Mouse (Mus musculus) layer of hippocampus, postnatal 10 days (tissue): ENCODE measurements around the gene Ush2a. TPM values are rescaled to one million over a fixed set of nuclear protein-coding genes. Genes with fewer than 3 reads are reported as not detected.

Experiments used
- DNase-seq, 2 experiments: peaks; one replicate each; pipeline ENCODE4 v3.0.0; 2021; ENCODE audit warnings: low spot score in 2 of 2
- total RNA-seq, 2 experiments: library from RNA; stranded (reverse); gene quantifications; 2 replicates each; pipeline ENCODE4 v1.2.3; 2021

Gene Ush2a
- total RNA-seq, 2 experiments from 2014 or later = 0.20 to 0.46 TPM

DNA sequence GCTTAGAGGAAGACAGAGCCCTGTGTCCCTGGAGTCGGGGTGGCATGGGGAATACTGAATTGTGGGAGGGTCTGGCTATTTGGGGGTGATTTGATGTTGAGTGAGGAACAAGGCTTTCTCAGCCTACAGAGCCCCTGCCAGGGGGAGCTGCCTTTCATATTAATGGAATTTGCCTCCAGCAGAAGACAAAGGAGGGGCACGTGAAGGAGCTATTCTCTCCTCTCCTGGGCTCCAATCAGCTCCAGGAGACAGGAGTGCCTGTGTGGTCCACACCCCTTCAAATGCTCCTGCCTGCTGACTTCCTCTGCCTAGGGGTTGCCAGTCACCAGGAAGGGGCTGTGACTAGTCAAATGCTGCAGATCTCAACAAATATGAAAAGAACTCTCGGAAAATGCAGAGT lies 398.5 kb downstream of the Ush2a start:
- DNase-seq = no peak

DNA sequence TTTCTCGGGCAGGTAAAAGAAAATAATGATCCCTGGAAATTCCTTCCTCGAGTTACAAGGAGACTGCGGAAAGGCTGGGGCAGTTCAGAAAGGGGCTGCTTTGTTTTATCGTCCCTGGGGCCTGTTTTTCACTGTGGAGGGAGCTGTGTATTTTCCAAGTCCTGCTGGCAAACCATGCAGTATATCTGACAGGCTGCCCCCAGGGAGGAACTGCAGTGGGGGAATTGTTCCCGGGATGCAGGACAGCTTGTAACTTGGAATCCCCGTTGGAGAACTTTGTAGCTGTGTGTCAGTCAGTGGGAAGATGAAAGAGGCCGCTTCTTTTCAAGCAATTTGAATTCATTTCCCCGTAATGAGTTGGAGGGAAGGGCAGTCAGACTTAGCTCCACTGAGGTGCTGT lies 399.1 kb downstream of the Ush2a start:
- peak in 1 of 2 experiments; percentile 17 for DNase-seq

DNA sequence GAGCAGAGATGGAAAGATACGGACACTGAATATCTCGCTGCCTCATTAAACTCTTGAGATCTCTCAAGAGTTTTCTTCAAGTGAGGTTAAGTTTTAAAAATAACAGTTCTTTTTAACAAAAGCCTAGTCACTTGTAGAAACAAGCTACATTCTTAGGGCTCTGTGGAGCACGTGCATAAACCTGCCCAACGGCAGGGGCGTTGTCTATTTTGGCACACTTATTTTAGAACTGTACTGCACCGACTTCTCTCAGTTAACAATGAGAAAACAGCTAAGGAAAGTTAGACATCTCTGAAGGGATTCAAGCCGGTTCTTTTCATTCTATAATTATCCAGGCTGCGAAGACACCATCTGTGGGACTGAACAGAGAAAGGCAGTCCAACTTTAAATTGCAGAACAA lies 405.6 kb downstream of the Ush2a start:
- DNase-seq = no peak

DNA sequence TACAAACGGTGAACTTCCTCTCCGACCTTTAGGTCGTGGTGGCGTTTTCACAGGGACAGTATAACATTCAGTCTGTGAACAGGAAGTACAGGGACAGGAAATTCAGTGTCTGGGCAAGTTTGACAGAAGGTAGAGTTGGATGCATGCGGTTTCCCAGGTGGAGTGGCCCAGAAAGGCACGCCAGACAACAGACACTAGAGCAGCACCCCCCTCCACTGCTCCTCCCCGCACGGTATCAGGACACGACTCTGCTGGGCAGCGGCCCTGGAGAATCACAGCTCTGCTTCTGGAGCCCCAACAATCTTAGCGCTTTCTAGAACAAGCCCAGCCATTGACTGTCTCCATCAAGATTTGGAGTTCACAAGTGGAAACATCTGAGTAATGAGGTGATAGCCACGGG lies 406.7 kb downstream of the Ush2a start:
- DNase-seq = no peak

DNA sequence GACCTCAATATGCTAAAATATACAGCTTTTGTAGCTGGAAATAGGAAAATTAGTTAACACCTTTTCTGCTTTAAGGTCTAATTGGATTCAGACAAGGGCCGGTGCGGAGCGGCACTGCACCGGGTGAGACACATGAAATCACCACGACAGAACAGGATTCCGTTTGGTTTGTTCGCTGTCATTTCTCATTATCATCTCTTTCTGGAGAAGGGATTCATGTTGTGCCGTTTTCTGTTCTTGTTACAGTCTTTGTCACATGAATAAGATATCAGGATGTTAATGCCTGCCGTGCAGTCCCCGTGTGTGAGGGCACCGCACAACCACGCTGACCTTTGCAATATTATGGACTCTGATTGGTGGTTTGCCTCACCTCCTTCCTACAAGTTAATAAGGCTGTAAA lies 411.0 kb downstream of the Ush2a start:
- DNase-seq = no peak

DNA sequence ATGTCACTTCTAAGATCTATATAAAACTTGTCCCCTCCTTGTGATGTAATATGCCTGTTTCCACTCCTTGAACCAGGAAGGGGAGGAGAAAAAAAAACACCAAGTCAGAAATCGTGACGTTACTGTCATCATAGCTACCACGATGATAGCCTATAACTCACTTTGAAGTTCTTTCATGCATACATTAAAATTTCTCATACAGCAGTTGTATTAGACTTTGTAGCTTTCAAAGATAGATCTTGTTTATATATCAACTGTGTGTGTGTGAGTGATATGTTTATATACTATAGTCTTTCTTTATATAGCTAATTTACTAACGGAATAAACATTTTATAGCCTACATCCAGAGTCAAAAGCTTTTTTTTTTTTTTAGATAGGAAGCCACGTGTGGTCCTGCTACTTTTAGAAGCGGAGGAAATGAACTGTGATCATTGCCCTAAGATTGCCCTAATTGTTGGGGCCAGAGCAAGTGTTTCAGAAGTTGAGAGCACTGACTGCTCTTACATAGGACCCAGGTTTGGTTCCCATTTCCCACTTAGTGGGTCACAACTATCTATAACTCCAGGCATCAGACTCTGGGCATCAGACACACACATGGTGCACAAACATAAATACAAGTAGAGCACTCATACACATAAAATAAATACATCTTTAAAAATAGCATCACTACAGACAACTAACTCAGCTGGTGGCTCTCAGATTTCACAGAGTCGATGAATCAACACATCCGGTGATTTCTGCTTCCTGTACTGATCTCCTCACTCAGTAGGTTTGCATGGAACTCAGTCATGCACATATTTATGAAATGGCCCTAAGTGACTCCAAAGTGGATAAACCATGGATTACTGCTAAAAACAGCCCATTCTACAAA lies 413.1 kb downstream of the Ush2a start:
- DNase-seq = no peak

DNA sequence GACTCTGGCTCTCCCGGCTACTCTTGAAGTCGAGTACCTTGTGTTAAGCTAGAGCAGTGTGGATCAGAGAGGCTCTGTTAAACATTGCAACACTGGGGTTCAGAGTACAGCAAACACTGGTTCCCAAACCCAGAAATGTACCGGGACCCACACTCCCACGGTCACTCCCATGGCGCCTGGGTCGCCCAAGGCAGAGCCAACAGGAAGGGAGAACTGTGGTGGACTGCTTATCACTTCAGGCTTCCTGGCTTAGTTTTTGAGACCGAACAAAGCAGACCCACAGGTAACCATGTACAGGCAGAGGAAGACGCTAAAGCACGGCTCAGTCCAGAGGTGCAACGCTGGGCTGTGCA lies 413.7 kb downstream of the Ush2a start:
- no peak for DNase-seq

DNA sequence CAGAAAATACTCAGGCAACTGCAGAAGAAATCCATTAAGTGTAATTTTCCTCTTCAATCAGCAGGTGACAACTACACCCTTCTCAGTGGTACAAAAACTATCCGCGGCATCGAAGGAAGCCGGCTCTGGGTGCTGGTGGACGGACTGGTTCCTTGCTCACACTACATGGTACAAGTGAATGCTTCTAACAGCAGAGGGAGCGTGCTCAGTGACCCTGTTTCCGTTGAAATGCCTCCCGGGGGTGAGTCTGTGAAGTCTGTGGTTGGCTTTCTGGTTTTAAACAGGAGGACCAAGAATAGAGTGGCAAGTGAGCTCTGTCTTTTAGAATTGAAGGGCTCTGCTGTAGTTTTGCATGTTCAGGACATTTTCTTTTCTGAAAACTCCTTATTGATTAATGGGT lies 416.4 kb downstream of the Ush2a start:
- no peak for DNase-seq

DNA sequence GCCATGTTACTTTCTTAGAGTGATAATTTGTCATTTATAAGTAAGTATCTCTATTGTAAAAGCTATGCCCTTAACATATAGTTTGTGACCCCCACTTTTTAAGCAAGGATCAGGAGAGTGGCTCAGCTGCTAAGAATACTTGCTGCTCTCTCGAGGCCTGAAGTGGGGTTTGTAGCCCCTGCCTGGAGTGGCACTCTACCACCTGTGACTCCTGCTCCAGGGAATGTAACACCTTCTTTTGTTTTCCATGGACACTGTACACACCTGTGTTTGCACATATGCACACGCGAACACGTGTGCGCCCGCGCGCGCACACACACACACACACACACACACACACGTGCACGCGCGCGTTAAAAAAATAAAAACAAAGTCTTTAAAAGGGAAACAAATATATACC lies 424.5 kb downstream of the Ush2a start:
- DNase-seq = no peak

DNA sequence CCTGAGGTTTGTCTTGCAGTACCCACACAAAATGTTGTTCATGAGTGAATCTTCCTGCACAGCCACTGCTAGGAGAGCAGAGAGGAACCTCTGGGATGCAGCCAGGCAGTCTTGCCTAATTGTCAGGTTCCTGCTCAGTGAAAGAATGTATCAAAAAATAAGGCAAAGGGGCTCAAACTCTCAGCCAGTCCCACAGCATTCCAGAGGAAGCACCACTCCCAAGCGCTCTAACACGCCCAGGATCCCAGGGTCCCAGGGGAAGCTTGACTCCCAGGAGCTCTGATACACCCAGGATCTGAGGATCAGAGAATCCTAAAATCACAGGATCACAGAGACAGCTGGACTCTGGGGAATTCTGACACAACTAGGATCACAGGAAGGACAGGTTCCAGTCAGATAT lies 434.5 kb downstream of the Ush2a start:
- DNase-seq = no peak

DNA sequence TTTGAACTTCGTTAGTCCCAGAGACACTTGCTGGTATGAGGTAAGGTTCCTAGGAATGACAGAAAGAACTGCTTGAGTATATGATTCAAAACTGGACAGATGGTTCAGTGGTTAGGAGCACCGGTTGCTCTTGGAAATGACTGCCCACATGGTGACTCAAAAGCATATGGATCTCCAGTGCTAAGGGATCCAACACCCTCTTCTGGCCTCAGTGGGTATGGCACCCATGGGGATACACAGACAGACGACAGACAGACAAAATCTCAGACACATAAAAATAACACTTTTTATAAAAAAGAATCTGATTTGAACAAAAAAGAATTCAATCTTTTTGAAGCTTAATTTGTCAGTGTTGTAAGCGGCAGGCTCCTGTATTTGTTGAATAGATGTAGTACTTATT lies 446.4 kb downstream of the Ush2a start:
- DNase-seq = no peak

DNA sequence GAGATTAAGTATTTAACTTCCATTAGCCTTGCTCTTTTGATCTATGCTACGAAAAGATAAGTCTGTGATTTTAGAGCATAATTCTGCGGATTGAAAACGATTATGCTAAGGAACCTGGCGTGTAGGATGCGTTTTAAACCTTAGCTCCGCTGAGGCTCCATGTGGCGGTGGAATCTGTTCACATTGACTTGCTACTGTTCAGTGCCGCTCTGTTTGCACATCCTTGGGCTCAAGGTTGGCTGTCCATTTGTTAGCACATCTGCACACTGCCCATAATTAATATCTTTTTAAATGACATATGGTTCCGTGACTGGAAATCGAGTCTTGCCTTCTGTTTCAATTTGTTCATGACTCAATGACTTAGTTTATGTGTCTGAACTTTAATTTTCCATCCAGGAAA lies 446.9 kb downstream of the Ush2a start:
- no peak for DNase-seq

DNA sequence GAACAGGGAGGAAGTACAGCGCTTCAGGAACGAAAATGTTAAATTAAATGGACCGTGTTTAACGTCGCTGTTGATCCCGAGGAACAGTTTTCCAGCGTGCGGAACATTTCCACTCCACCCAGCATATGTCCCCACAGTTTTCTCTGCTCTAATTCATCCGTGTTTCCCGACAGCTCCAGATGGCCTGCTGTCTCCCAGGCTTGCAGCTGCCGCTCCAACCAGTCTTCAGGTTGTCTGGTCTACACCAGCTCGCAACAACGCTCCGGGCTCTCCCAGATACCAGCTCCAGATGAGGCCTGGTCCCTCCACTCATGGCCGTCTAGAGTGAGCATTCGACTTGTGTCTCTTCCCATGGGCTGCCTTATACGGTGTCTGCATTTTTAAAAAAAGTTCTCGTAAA lies 452.3 kb downstream of the Ush2a start:
- DNase-seq = no peak

DNA sequence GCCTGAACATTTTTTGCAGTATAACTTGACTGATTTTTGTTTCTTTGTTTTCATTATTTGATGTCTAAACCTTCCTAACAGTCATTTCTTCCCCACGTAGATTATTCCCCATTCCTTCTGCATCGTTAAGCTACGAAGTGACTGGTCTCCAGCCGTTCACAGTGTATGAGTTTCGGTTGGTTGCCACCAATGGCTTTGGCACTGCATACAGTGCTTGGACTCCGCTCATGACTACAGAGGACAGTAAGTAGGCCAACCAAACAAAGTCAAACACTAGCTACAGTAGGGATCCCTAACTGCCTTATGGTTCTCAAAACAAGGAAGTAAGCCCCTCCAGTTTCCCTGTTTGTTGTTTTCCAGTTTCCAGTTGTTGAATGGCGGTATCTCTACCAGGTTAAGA lies 453.1 kb downstream of the Ush2a start:
- DNase-seq = no peak

DNA sequence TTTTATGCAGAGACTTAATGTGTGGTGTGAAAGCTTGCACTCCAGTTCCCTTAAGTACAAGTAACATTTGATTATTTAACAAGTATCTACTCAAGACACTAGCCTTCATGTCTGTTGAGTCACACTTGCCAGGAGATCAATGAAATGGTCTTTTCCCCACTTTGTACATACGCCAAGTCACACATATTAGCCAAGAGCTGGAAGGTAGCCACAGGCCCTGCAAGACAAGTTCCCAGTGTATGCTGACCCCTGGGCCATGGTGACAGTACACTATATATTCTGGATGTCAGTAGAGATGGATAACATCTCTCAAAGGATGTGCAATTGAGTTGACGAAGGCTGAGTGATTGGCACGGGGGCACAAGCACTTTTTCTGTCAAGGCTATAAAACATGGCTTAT lies 455.1 kb downstream of the Ush2a start:
- DNase-seq = no peak

DNA sequence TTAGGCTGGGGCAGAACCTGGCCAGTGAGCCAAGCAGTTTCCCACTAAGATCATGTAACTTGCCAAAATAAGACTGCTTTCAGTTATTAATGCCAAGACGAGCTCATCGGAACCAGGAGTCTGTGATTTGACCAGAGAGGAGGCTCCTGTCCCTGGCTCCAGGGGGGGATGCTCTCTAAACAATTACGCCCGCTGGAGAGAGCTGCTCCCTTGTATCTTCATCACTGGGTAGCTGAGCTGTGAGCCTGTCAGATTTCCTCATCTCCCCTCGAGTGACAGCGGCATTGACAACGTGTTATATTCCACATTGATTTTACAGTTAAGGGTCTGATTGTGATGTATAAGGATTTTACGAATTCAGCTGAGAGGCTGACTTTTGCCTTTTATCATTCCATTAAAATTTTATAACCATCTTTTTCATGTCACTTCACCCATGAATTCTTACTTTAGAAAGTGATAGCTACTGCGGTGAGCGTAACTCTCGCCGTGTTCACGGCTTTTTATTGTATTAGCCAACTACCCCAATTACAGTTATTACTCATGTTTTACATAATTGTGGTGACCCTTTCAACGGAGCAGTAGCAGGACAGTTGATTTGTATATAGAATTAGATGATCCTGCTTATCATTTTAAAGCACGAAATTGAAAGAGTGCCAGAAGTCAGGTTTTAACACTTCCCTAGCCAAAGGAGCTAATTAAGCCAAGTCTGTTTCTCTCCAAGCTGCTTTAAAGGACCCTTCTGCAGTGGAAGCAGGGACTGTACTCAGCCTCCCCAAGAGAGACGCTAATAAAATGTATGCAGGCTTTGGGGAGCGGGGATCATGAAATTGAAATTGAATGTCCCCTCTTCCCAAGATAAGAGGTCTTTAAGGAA lies 463.5 kb downstream of the Ush2a start:
- no peak for DNase-seq

DNA sequence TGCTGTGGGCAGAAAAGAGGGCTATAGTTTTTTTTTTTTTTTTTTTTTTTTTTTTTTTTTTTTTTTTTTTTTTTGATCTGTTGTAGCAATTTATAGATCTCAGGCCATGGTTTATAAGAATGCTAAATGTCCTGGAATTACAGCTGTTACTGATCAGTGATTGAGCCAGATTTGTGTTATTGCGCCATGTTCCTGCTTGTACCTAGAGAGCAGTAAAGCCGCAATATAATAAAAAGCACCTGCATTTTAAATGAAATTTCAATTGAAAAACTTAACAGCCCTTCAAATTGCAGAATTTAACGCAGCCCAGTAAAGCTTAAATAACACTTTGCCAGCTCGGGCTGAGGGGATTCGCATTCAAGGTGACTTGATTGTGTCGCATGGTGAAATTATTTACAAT lies 465.1 kb downstream of the Ush2a start:
- no peak for DNase-seq

DNA sequence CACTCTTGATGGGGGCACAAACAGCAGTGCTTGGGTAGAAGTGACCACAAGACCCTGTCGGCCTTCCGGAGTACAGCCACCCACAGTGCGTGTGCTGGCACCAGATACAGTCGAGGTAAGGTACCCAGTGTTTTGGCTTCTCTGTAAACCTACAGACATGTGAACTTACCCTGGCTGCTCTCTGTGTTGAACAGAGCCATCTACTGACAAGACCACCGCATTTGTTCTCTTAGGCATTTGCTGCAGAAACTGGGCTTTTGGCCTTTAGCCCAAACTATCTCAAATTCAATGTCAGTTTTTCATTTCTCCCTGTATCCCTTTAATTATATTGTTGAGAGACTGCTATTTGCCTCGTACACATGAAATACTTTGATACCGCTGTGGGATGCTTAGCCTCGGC lies 466.8 kb downstream of the Ush2a start:
- no peak for DNase-seq

DNA sequence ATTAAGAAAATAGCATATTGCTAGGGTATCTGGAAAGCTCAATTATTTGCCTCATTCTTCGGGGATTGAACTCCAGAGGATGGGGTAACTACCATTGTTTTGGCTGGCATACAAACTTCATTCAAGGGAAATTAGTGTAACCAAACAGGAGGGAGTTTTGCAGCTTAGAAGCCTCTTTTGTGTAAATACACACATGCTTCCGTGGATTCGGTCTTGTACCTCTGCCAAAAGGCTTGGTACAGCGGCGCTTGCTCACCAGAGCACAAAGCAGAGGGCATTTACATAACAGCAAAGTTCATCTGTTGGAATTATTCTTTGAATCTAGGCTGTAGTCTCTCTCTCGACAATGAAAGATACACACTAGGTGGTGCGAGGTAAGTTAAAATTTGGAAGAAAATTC lies 467.4 kb downstream of the Ush2a start:
- DNase-seq = no peak

DNA sequence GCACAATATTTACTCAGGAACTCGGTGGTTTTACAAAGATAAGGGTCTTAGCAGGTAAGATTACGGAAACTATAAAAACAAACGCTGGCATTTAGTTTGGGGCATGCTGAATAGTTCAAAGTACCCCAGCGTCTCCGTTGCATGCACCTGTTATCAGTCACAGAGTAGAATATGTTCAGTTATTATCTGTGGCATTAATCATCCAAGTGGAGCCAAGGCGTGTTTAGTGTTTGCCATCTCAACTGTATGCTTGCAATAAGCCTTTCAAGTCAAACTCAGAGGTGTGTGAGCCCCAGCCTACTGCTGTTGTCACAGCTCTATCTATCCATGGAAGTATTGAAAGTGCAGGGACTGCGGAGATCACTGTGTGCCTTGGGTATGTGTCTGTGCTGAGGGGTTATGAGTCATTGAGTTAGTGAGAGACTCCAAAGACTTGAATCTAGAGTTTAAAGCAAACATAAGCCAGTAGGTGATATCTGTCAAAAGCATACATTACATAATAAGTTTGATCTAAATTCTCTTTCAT lies 473.0 kb downstream of the Ush2a start:
- no peak for DNase-seq

DNA sequence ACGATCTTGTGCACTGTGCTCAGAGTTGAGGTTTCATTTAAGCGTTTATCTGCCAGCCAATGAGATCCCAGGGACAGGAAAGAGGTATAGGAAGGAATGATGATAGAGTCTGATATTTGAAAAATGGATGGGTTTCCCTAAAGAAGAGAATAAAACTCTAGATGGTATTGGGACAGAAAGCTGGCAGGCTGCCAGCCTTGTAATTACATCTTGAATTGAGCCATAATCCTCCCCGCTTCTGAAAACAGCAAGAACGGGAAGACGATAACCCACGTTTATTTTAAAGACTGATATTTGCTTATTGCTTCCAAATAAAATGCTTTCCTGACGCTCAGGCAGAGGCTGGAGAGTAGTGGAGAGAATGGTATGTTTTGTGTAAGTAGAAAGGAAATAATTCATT lies 481.1 kb downstream of the Ush2a start:
- no peak for DNase-seq

DNA sequence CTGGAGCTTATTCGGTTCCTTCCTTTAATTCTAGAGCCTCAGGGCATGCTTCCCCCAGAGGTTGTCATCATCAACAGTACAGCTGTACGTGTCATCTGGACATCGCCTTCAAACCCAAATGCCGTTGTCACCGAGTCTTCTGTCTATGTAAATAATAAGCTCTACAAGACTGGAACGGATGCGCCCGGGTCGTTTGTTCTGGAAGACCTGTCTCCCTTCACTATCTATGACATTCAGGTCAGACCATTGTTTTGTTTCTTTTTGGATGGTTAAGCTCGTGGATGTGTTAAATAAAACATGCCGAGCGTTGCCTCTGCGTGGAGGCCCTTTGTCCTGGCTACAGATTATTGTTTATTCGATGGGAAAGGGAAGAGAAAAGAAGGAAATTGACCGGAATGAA lies 493.2 kb downstream of the Ush2a start:
- DNase-seq = no peak
